Mouse (Mus musculus) testis, adult 2 months (tissue): Measurements from ENCODE around the gene Plekhb1. TPM values are rescaled to one million over a fixed set of nuclear protein-coding genes. Genes with fewer than 3 reads are reported as not detected.
A peak's percentile ranks its signal among the peaks of the same experiment; 100 is the strongest.

Experiments
- H3K27ac ChIP-seq: fragments of 200-500 bp; 2 replicates; pipeline ENCODE4 v1.5.1; 2012; ENCODE audit warnings: low read depth, low read length; ENCODE audit not compliant: control insufficient read depth, insufficient read depth
- H3K27me3 ChIP-seq: fragments of 200-500 bp; 2 replicates; pipeline ENCODE4 v1.6.1; 2012; ENCODE audit warnings: mild to moderate bottlenecking, low read length, moderate library complexity; ENCODE audit not compliant: control insufficient read depth, insufficient read depth
- H3K36me3 ChIP-seq: fragments of 200-500 bp; 2 replicates; pipeline ENCODE4 v1.6.1; 2012; ENCODE audit warnings: mild to moderate bottlenecking, low read length; ENCODE audit not compliant: control insufficient read depth, insufficient read depth
- H3K4me1 ChIP-seq: fragments of 200-500 bp; 2 replicates; pipeline ENCODE4 v1.6.1; 2012; ENCODE audit warnings: low read length; ENCODE audit not compliant: control insufficient read depth, insufficient read depth
- H3K4me3 ChIP-seq: fragments of 200-500 bp; 2 replicates; pipeline ENCODE4 v1.5.1; 2012; ENCODE audit warnings: low read depth, mild to moderate bottlenecking, low read length, moderate library complexity, mixed read lengths; ENCODE audit not compliant: control insufficient read depth
- CTCF ChIP-seq: fragments of 200-500 bp; IDR thresholded peaks from 2 replicates; pipeline ENCODE4 v1.5.1; 2012; ENCODE audit warnings: low read depth, mild to moderate bottlenecking, inconsistent platforms, low read length, moderate library complexity; ENCODE audit not compliant: control insufficient read depth, insufficient read depth, insufficient replicate concordance
- POLR2A ChIP-seq: fragments of 200-500 bp; IDR thresholded peaks from 2 replicates; pipeline ENCODE4 v1.6.1; 2012; ENCODE audit warnings: low read depth, mild to moderate bottlenecking, inconsistent platforms, low read length, moderate library complexity; ENCODE audit not compliant: control insufficient read depth
- polyA plus RNA-seq: library from polyadenylated mRNA; depleted of rRNA; stranded (reverse); fragments of >200 nt; gene quantifications from 2 replicates; pipeline ENCODE4 v1.2.3, GENCODE M21; 2012

Gene Plekhb1
- polyA plus RNA-seq, 1 experiment, result 4.1 TPM

DNA sequence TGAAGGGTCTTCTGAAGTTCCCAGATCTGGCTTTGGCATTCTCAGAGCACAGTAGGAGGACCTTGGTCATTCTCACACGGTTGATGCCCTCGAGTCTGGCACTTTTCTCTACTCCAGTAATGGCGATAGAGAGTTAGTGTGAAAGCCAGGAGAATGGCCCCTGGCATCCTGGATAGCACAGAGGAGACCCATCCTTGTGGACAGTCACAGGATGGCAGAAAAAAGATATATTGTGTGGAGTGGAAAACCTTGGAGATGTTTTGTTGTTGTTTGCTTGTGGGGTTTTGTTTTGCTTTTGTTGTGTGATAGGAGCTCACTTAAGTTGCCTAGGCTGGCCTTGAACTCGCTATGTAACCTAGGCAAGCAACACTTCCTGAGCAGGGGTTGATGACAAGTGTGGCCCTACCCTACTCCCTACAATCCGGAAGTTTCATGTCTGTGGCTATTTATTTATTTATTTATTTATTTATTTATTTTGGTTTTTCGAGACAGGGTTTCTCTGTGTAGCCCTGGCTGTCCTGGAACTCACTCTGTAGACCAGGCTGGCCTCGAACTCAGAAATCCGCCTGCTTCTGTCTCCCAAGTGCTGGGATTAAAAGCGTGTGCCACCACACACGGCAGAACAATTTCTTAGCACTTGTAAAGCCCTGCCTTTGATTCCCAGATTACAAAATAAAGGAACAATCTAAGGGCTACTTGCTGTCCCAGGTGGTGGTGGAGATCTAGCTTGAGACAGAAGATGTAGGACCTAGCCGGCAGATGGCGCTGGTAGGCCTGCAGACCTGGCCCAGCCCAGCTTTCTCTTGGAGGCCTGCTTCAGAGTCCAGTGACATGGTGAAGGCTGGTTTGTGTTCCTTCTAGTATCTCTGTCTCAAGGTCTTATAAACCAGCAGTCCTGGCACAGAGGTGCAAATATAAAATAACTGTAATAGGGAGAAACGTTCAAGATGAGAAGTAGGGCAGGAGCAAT lies 23.1 kb upstream of the Plekhb1 start:
- Histone ChIP-seq H3K4me1 (no peaks in the 10 kb centered on the region), H3K27me3 (no peaks in the 10 kb centered on the region), H3K36me3 (no peaks in the 10 kb centered on the region), H3K27ac (no peak overlapping the region), H3K4me3 (no peak overlapping the region)
- TF ChIP-seq POLR2A, result no peak
- TF ChIP-seq CTCF, result peak; percentile 69; the same call in 1 of the 2 replicates

DNA sequence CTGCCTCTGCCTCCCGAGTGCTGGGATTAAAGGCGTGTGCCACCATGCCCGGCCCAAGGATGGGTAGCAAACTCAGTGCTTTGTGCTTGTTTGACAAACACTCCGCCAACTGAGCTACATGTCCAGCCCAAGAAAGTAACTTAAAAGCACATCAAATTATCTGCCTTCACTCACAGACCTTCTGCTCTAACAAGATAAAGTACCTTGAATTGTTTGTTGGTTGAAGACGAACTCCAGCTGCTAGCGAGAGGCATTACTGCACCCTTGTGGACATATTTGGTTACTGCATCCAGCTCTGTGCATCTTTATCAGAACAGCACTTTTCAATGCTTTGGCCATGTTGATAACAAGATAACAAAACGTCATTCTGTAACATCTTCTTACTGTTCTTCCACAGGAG lies 22.3 kb upstream of the Plekhb1 start:
- Histone ChIP-seq H3K4me1 (no peaks in the 10 kb centered on the region), H3K27ac (no peak overlapping the region), H3K4me3 (no peak overlapping the region), H3K36me3 (no peaks in the 10 kb centered on the region), H3K27me3 (no peaks in the 10 kb centered on the region)
- no peak for TF ChIP-seq POLR2A
- peak; percentile 51; the same call in 1 of the 2 replicates for TF ChIP-seq CTCF

DNA sequence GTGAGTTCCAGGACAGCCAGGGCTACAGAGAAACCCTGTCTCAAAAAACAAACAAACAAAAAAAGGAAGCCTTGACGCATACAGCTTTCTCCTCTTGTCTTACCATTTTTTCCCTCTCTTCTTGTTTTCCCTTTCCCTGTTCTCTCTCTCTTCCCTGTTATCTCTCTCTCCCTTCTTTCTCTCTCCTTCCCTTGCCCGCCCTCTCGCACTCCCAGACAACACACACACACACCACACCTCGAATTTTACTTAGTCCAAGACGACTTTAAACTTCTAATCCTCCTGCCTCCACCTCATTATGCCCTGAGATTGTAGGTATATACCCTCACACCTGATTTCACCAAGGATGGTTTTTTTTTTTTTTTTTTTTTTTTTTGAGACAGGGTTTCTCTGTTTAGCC lies 21.9 kb upstream of the Plekhb1 start:
- Histone ChIP-seq H3K4me3 (no peak overlapping the region), H3K27ac (no peak overlapping the region), H3K27me3 (no peaks in the 10 kb centered on the region), H3K36me3 (no peaks in the 10 kb centered on the region), H3K4me1 (no peaks in the 10 kb centered on the region)
- TF ChIP-seq POLR2A (no peak), CTCF (no peak)

DNA sequence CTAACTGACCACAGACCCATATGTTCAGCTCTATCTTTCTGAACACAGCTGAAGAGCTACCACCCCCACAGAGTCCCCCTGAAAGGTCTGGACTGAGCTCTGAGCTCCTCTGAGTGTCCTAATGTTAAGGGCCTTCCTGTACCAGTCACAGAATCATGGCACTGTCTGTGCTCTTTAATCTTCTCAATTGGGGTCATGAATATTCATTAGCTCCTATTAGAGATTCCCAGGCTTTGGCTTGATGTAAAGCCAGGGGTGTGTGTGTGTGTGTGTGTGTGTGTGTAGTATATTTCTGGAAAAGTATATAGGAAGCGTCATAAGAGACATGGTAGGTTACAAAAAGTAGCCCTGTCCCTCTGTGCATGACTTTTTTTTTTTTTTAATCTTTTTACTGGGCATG lies 21.0 kb upstream of the Plekhb1 start:
- Histone ChIP-seq H3K4me3 (no peak overlapping the region), H3K36me3 (no peaks in the 10 kb centered on the region), H3K4me1 (no peaks in the 10 kb centered on the region), H3K27me3 (no peaks in the 10 kb centered on the region), H3K27ac (no peak overlapping the region)
- TF ChIP-seq POLR2A (no peak), CTCF (no peak)

DNA sequence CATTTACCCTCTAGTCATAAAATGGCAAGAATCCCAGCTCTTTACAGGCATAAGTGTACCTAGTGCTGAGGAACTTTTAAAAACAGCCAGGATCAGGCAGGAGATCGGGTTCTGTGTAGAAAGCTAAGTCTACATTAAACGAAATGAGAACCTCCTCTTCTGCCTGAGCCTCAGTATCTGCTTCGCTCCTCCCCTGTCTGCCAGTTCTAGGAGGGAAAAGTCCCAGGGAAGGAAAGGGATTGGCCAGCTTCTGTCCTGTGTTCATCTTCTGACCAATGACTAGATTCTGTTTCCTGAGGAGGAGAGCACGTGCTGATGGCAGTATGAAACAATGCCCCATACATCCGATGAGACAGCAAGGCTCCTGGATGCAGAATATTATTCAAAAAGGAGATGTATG lies 18.9 kb upstream of the Plekhb1 start:
- no peaks in the 10 kb centered on the region for H3K36me3 ChIP-seq
- H3K27ac ChIP-seq, result no peak overlapping the region
- H3K4me1 ChIP-seq, result no peaks in the 10 kb centered on the region
- H3K4me3 ChIP-seq, result no peak overlapping the region
- TF ChIP-seq POLR2A, result no peak
- TF ChIP-seq CTCF, result no peak
- H3K27me3 ChIP-seq, result no peaks in the 10 kb centered on the region

DNA sequence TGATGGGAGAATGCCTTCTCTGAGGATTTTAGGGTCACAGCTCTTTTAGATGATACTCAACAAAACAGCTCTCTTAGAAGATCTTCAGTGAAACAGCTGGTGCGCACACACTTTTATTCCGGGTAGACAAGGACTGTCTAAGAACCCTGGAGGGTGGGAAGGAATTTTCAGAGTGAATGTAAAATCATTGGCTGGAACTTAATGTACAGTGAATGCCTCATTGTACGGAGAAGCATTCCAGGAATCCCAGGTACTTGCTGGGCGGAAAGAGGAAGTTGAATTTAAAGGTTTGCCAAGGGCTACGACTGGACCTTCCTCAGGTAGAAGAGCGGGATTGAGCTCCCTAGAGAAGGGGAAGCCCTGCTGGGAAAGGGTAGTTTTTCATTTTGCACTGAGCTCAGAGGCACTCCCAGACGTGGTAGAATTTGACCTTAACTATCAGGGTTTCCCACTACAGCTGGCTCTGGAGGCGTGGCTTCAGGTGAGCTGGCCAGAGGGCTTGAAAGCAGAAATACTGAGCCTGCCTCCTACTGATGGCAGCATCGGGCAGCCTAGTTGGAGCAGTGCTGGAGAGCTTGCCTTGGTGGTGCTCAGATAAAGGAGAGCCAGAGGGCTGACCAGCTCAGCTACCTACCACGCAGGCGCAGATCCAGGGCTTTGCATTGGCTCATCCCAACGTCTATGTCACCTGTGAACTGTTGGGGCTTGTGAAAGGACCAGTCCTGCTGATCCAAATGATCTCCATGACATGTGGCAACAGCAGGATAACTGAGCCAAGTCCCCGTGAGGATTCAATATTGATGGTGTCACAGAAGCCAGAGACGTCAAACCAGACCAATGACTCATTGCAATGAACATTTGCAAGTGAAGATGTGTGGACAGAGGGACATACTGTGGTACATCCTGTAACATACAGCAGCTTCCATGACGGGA lies 17.0 kb upstream of the Plekhb1 start:
- Histone ChIP-seq H3K4me3 (no peak overlapping the region), H3K27me3 (no peaks in the 10 kb centered on the region), H3K4me1 (no peaks in the 10 kb centered on the region), H3K36me3 (no peaks in the 10 kb centered on the region), H3K27ac (no peak overlapping the region)
- TF ChIP-seq CTCF (no peak), POLR2A (no peak)

DNA sequence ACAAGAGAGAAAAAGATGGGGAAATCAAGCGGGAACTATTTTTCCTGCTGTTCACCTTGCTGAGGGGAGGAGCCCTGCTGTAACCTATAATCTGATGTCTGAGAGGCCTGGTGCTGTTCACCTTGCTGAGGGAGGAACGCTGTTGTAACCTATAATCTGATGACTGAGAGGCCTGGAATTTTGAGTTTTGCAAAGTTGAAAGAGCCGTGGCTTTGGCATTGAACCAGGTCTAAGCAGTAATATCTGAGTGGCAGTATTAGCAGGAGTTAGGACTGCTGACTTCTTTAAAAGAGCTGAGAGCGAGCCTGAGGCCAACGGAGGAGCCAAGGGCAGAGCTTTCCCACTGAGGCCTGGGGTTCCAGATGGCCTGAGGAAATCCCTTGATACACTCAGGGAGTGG lies 15.8 kb upstream of the Plekhb1 start:
- Histone ChIP-seq H3K27me3 (no peaks in the 10 kb centered on the region), H3K4me1 (peaks cover 3% of the 10 kb centered on the region), H3K4me3 (no peak overlapping the region), H3K27ac (no peak overlapping the region), H3K36me3 (no peaks in the 10 kb centered on the region)
- TF ChIP-seq POLR2A (no peak), CTCF (no peak)

DNA sequence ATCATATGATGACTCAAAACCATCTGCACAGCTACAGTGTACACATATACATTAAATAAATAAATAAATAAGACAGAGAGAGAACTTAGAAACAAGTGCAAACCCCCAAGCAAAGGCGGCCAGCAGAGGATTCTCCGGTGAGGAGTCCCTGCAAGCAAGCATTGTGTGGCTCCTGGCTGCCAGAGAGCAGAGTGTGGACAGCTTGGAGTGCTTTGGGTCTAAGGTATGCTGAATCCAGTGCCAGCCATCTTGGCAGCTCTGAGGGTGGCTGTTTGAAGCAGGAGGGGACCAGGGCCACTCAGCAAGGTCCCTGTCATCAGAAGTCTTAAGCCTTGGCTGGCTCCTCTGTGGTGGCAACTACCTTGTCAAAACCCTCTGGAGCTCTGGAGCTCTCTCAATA lies 12.7 kb upstream of the Plekhb1 start:
- TF ChIP-seq POLR2A (no peak), CTCF (no peak)

More for the DNA sequence above, 12.7 kb upstream of the Plekhb1 start:
- Histone ChIP-seq H3K4me1 (peaks cover 3% of the 10 kb centered on the region), H3K36me3 (no peaks in the 10 kb centered on the region), H3K27ac (no peak overlapping the region), H3K27me3 (no peaks in the 10 kb centered on the region), H3K4me3 (no peak overlapping the region)
